Mouse (Mus musculus): ENCODE results near the gene Epha4.

Epha4 gene

DNA sequence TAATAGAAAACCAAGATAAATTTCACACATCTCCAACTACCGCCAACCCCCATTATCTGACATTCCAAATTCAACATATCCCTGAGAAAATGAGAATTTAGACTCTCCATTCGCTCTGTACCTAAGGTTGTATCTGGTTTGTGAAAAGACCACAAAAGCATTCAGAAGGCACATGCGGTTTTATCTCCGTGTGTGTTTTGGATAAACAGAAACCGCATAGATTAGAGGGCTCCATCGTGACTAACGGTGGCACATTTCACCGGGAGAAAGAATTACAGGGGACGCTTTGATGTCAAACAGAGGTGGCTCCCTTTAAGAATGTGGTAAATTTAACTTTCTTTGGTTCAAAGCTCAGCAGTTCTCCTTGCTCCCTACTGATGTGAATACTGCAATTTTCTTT, 107.5 kb downstream of the Epha4 start:
- DNase-seq (ENCODE audit: low read depth) = no peak

DNA sequence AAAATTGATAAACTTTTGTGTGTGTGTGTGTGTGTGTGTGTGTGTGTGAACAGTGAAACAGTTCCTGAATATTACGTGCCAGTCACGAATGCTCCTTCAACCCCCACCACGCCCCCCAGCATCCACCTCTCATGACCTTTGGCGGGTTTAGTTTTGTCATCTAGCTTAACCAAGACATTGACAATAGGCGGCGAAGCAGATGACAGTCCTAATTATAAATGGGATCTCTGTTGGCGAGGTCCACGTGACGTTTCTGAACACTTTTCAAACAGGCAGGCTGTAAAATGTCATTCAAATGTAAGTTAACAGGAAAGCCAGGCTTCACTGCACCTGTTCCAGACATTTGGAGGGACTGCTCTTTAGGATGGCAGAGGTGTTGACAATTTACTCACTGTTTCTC, 108.3 kb downstream of the Epha4 start:
- DNase-seq (ENCODE audit: low read depth) = no peak

DNA sequence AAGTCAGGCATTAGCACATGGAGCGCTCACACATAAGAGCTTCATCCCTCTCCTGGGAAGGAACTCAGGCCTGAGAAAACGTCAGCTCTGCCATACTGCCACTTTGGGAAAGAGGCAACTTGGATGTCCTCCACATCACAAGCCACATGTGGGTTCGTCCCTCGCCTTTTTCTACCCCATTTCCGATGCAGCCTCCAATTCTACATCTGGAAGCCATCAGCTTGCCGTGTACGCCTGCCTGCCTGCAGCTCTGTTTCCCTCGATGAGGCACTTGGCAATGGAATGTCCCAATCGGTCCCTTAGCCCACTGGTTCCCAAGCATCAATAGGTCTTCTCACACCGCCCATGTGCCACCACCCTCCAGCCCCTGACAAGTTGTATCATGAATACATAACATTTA, 110.4 kb downstream of the Epha4 start:
- DNase-seq (ENCODE audit: low read depth) = no peak

DNA sequence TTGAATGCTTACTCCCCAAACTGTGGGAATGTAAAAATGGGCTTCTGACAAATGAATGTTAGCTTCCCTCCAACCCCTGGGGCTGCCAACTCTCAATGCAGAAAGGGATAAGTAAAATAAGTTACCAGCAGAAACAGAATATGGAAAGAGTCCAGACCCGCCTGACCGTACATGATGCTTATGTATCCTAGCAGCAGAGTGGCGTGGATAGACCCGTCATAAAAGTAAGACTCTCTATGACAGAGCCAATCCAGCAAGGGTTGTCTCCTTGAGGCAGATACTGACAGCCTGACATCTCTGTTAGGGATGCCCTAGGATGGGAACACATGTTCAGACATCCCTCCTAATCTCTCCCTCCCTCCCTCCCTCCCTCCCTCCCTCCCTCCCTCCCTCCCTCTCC, 111.9 kb downstream of the Epha4 start:
- no peak for DNase-seq (ENCODE audit: low read depth)

DNA sequence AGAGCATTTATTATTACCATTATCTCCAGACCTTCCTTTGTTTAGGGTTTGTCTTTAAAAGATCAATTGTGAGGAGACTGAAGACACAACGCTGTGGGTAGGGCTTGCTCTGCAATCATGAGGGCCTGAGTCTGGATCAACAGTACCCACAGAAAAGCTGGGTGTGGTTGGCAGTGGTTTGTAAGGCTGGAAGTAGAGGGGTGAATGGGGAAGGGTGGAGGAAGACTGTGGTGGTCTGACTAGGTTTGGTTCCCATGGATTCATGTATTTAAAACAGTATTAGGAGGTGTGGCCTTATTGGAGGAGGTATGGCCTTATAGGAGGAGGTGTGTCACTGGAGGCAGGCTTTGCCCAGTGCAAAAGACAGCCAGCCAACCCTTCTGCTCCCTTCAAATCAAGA, 113.4 kb downstream of the Epha4 start:
- DNase-seq (ENCODE audit: low read depth) = no peak

DNA sequence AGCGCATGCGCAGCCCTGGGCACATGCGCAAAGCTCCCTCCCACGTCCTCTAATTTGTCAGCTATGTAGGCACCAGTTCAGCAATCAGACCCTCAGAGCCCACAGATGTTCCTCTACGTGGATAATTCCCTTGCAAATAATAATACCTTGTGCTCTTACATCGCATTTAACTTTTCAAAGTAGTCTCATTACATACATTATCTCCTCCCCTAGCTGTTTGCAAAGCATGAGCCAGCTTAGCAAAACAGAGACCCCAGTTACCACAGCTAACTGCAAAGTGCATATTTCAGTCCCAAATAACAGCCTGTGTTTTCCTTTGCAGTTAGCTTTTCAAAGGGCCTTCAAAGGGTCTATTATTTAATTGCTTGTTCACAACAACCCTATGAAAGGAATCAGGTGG, 123.3 kb downstream of the Epha4 start:
- DNase-seq (ENCODE audit: low read depth) = no peak

DNA sequence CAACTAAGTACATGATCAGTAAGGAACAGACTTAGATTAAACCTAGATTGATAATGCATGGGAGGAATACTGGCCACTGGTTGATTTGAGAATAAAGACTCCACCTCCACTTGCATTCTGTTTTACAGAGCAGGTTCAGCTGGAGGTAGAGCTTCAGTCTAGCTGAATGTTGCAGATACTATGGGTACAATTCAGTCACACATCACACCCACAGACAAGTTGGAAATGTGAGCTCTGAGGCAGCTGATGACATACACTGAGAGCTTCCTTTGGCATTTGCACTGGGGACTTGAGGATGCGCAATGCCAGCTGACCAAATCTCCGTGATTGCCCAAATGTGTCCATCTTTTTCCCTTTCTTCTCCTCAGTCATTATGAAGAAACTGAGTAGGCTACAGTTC, 125.8 kb downstream of the Epha4 start:
- DNase-seq (ENCODE audit: low read depth) = no peak

DNA sequence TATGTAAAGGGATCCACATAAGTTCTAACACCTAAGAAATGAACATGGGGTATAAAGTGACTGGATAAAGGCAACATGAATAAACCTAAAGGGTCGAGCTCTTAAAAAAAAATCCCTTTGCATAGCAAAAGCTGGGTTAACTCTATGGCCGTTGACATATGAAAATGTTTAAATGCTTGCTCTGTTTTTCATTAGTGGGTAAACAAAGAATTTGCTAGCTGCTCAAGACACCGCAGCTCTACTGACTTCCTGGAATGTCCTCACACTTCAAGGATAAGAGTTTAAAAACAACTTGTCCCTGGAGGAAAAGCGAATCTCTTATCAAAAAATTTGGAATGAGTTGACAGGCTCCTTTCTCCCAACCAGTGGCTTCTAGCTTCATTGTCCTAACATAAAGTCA, 126.3 kb downstream of the Epha4 start:
- no peak for DNase-seq (ENCODE audit: low read depth)

DNA sequence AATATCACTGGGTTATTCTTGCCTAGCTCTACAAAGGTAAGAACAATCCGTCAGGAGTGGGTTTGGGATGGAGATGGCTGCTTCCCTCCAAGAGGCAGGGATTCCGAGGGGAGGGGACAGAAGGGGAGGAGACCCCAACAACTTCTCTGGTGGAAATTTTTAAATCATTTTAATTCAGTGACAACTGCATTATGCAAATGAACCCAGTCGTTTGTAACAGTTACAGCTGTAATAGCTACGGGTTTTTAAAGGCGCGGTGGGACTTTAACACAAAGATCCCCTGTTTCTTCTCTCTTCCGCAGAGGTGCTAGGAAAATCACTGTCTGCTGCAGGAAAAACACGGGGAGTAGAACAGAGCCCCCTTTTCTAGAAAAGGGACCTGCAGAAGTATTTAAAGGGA, 129.3 kb downstream of the Epha4 start:
- DNase-seq (ENCODE audit: low read depth) = no peak

DNA sequence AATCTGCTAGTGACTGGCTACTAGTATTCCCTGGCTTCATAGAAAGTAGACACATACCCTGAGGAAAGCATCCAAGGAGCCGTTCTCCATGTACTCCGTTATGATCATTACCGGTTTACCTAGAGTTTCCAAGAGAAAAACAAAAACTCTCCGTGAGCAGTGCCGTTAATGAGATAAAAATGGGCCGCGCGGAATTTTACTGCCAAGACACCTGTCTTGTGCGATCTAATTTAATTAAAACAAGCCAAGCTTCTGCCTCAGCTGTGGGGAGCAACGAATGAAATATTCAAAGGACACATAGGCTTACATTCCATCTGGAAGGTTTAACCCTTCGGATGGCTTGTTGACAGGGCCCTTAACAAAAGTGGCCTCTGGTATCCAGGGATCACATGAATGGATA, 131.4 kb downstream of the Epha4 start:
- DNase-seq (ENCODE audit: low read depth) = no peak

DNA sequence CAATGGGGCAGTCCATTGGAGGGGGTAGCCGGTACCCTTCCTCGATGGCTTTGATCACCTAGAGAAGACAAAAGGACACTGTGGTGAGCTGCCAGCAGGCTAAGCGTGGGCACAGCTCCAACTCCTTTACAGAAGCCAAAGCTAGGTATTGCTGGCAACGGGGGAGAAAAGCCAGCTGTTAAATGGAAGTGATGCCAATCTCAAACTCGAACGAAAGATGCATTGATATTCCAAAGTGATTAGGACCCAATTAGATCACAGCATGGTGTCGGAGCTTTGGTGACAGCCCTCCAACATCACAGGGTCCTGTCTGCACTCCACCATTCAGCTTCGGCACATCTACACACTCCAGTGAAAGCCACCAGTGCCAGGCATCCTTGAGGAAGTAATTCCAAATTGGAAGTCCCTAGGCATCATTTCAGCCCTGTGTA, 137.3 kb downstream of the Epha4 start:
- DNase-seq (ENCODE audit: low read depth) = no peak

DNA sequence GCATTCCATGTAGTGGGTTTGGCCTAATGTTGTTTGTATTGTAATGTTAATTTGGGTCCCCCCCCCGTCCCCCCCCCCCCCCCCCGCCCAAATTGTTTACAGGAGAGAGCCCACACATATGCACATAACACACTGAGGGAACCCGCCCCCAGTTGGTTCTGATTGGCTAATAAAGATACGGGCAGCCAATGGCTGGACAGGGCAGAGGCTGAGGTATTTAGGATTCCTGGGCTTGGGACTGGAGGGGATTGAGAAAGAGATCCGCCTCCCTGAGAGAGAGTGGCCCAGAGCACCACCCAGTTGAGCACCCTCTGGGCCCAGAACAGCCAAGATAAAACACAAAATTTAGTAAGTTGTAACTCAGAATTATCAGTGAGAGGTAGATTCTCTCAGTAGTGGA, 140.8 kb downstream of the Epha4 start:
- no peak for DNase-seq (ENCODE audit: low read depth)

DNA sequence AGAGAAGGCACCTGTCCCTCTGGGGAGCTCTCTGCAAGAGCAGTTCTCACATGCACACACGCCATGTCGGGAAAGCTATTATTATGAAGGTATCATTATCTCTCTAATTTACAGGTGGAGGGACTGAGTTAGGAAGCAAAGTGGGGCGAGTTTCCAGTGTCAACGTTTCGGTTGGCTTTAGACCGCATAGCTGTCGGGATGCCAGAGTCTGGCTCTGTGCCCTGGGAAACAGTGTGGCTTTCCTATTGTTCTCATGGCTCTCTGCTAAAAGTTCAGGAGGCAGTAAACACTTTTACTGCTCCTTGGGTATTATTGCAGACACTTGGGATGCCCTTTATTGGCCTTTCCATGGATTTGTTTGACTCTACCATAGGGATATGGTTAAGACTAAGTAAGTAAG, 144.0 kb downstream of the Epha4 start:
- DNase-seq (ENCODE audit: low read depth) = no peak

DNA sequence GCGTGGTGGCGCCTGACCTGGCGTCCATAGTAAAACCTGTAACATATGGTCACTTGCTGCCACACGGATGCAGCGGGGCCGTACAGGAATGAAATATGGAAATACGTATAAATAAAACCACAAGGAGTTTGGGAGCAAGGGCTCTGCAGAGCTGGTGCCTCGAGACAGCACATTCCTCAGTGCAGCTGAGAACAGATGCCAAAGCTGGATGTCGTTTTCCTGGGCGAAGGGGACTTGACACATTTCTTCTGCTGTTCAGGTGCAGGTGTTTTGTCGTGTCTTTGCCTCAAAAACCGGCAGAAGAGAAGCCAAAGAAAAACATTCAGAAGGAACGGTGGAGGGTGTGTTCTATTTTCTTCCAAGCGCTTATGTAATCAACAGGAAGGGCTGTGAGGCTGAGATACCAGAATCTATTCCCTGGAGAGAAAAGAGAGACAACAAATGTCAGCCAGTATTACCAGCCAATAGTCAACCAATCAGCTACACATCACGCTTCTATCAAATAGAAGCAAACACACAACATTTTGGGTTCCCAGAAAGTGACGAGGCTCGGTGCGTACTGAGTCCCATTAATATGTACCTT, 145.5 kb downstream of the Epha4 start:
- peak; percentile 12 for DNase-seq (ENCODE audit: low read depth)

DNA sequence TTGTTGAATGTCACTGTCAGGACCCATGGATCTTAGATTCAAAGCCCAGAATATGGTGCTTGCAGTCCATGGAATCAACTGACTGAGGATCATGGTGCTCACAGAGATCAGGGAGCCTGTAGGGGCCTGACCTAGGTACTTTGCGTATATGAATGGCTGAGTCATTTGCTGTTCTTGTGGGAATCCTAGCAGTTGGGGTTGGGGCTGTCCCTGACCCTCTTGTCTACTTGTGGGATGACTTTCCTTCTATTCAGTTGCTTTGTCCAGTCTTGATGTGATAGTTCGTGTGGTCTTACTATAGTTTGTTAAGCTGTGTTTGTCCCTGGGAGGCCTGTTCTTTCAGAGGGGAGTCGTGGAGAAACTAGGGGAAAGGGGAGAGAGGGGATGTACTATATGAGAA, 149.0 kb downstream of the Epha4 start:
- no peak for DNase-seq (ENCODE audit: low read depth)

DNA sequence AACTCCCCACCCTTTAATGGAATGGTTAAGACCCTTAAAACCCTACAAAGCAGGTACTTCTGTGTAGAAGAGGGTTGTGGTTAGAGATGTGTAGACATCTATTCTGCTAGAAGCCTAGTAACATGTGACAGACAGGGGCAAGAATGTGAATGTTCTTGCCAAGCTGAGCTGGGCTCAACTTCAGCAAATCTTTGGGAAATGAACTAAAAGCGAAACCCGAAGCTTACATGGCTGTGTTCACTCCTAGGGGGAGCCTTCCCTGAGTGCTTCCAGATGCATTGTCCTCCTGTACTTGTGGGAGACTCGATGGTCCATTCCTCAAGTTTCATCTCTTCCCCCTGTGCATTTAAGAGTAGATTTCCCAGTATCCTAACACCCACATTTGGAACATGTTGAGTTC, 150.3 kb downstream of the Epha4 start:
- no peak for DNase-seq (ENCODE audit: low read depth)

DNA sequence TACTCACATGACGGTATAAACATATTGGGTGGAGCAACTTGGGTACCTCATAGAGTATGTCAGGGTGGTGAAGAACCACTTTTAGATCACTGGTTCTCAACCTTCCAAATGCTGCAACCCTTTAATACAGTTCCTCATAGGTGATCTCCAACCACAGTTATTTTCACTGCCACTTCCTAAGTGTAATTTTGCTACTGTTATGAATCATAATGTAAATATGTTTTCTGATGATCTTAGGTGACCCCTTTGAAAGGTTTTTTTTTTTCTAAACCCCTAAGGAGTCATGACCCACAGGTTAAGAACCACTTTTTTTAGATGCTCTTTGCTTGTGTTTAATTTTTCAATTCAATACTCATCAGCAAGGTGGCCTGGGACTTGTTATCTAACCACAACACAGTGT, 151.0 kb downstream of the Epha4 start:
- no peak for DNase-seq (ENCODE audit: low read depth)

DNA sequence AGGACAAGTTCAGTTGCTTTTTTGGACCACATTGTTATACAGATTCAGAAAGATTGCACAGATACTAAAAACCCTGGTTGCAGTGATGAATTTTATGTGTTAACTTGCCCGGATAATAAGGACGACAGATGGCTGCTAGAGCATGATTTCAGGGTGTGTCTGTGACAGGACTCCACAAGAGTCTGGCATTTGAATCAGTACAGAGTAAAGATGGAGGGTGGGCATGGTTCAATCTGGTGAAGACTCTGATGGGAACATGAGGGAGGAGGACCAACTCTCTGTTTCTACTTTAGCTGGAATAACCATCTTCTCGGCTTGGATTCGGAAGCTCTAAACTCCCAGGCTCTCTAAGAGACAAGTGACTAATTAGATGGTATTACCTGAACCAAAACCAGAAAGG, 168.4 kb downstream of the Epha4 start:
- DNase-seq (ENCODE audit: low read depth) = no peak

DNA sequence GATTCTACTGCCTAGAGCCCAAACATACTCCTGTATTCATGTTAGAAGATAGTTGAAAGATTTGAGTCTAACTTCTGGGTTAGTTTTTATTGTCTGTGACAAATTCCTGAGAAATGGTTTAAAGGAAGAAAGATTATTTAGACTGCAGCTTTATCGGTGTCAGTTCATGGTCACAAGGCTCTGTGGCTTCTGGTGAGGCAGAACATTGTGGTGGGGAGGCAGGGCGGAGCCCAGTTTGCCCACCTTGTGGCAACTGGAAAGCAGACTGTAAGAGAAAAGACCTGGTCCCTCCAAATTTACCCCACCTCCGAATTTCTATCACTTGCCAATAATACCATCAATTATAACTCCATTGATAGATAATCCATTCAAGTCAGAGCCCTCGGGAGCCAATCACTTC, 171.1 kb downstream of the Epha4 start:
- no peak for DNase-seq (ENCODE audit: low read depth)

DNA sequence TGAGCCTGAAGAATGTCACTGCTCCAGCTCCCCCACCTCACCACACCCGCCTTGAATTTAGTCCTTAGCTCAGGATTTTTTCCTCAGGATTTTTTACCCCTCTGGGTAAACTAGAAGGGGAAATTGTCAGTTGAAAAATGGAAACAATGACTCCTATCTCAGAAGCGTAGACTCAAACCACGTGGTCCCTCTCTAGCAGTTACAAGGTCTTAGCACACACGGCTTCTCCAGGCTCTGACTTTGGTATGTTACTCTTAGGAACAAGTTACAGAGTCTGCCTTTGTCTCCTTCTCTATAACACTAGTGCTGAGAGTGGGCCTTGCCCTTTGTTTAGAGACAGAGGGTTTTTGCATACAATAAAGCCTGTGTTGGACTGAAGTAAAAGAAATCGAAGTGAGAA, 175.2 kb downstream of the Epha4 start:
- no peak for DNase-seq (ENCODE audit: low read depth)

DNA sequence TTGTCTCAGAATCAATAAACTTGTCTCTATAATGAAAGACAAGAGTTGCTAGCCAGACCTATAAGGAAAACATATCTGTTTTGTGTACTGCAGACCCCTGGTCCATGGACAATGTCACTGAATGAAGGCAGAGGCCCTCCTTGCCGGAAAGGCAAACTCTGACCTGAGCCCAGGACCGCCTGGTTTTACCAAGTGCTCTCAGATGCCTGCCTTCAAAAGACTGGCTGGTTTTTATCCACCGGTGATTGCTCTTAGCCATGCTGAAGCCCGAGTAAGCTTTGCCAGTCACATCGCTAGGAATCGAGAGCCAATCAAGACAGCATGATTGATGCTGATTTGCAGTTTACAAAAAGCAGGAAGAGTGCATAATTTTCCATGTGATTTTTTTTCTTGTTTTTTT, 176.5 kb downstream of the Epha4 start:
- DNase-seq (ENCODE audit: low read depth) = no peak

DNA sequence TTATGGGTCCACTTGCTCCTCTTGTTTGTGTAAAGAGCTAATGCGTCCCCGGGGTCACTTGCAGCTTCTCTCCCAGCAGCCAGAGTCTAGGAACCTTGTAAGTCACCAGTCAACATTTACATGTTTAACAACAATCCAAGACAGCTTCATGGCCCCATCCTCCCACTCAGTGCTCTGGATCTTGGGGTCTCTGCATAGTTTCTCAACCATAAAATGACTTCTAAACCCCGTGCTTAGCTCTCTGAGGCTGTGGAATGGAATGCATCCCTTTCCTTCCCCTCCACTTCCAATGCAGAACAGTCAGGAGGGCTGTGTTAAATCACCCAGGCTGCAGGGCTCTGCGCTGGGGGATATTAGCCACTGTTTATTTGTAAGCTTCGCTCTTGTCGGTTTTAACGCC, 178.0 kb downstream of the Epha4 start:
- no peak for DNase-seq (ENCODE audit: low read depth)

DNA sequence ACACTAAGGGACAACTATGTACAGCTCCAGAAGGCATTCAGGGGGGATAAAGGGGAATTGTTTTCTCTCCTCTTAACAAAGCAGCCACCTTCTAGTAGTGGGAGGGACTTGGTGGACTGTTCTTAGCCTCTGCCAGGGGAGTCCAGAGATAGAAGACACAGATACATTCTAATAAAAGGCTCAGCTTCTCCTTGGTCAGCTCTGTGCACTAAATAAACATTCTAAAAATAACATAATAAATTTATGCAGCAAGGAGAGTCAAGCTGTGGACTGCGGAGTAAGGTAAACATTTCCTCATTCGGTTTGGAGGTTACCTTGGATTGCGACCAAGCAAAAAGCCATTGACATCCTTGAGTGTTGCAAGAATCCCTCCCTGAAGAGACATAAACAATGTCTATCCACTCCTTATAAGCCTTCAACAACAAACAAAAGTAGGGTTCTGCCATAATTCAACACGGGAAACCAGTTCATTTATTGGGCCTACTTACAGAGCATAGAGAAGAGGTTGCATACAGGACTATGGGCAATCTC, 196.2 kb downstream of the Epha4 start:
- DNase-seq (ENCODE audit: low read depth) = no peak

Data from c-Kit-positive CD71-negative TER-119-negative erythroid progenitor cells, embryonic 14.5 days (primary cell).